Mouse (Mus musculus): ENCODE results near the gene Ppm1a. TPM values are rescaled to one million over a fixed set of nuclear protein-coding genes. Genes with fewer than 3 reads are reported as not detected.

Gene Ppm1a
- polyA plus RNA-seq, 1 experiment from 2014 or later, result 49.3 TPM

GRCm38 (mm10) chr12:72748341-72748740, 8.9 kb upstream of the Ppm1a start:
- peaks cover 14% of the 10 kb centered on the region for H3K4me1 ChIP-seq
- WGBS, result 85% methylated on average over 4 of the region's 4 CpGs
- H3K27me3 ChIP-seq (ENCODE audit: insufficient read depth, poor library complexity, severe bottlenecking), result no peaks in the 10 kb centered on the region
- H3K27ac ChIP-seq, result no peak overlapping the region
- H3K4me3 ChIP-seq, result no peak overlapping the region
- DNase-seq (ENCODE audit: low spot score), result no peak
- H3K36me3 ChIP-seq, result no peaks in the 10 kb centered on the region
- no peaks in the 10 kb centered on the region for H3K9me3 ChIP-seq

- H3K9me3 ChIP-seq, result no peaks in the 10 kb centered on the region
- peaks cover 14% of the 10 kb centered on the region for H3K4me1 ChIP-seq
- no peak for DNase-seq (ENCODE audit: low spot score)
- no peak overlapping the region for H3K27ac ChIP-seq
- WGBS, result 93% methylated on average over 4 of the region's 4 CpGs
- no peak overlapping the region for H3K4me3 ChIP-seq
- H3K27me3 ChIP-seq (ENCODE audit: insufficient read depth, poor library complexity, severe bottlenecking), result no peaks in the 10 kb centered on the region
- no peaks in the 10 kb centered on the region for H3K36me3 ChIP-seq
Measured at GRCm38 (mm10) chr12:72748841-72749240, 8.4 kb upstream of the Ppm1a start.

GRCm38 (mm10) chr12:72749500-72749899, 7.8 kb upstream of the Ppm1a start:
- Histone ChIP-seq H3K9me3 (no peaks in the 10 kb centered on the region), H3K27ac (no peak overlapping the region), H3K4me3 (no peak overlapping the region), H3K36me3 (no peaks in the 10 kb centered on the region), H3K4me1 (peaks cover 14% of the 10 kb centered on the region), H3K27me3 (ENCODE audit: insufficient read depth, poor library complexity, severe bottlenecking) (no peaks in the 10 kb centered on the region)
- 90% methylated on average over 2 of the region's 2 CpGs for WGBS
- no peak for DNase-seq (ENCODE audit: low spot score)

GRCm38 (mm10) chr12:72750016-72750415, 7.2 kb upstream of the Ppm1a start:
- Histone ChIP-seq H3K27ac (no peak overlapping the region), H3K9me3 (no peaks in the 10 kb centered on the region), H3K27me3 (ENCODE audit: insufficient read depth, poor library complexity, severe bottlenecking) (no peaks in the 10 kb centered on the region), H3K4me1 (peaks cover 14% of the 10 kb centered on the region), H3K36me3 (no peaks in the 10 kb centered on the region), H3K4me3 (no peak overlapping the region)
- WGBS, result 60% methylated on average over 5 of the region's 5 CpGs
- DNase-seq (ENCODE audit: low spot score), result no peak

GRCm38 (mm10) chr12:72750606-72751005, 6.6 kb upstream of the Ppm1a start:
- no peaks in the 10 kb centered on the region for H3K36me3 ChIP-seq
- H3K27ac ChIP-seq, result peak overlapping the region; percentile 73
- no peak for DNase-seq (ENCODE audit: low spot score)

GRCm38 (mm10) chr12:72757596-72757995, 341 bp downstream of the Ppm1a start:
- 4% methylated on average over 1 of the region's 1 CpGs for WGBS
- no peak overlapping the region for H3K4me3 ChIP-seq
- H3K4me1 ChIP-seq, result peaks cover 21% of the 10 kb centered on the region
- no peaks in the 10 kb centered on the region for H3K27me3 ChIP-seq (ENCODE audit: insufficient read depth, poor library complexity, severe bottlenecking)
- H3K27ac ChIP-seq, result no peak overlapping the region
- H3K9me3 ChIP-seq, result no peaks in the 10 kb centered on the region
- H3K36me3 ChIP-seq, result no peaks in the 10 kb centered on the region
- no peak for DNase-seq (ENCODE audit: low spot score)

More at GRCm38 (mm10) chr12:72750606-72751005, 6.6 kb upstream of the Ppm1a start:
- Histone ChIP-seq H3K27me3 (ENCODE audit: insufficient read depth, poor library complexity, severe bottlenecking) (no peaks in the 10 kb centered on the region), H3K4me3 (no peak overlapping the region), H3K9me3 (no peaks in the 10 kb centered on the region), H3K4me1 (peaks cover 11% of the 10 kb centered on the region)
- WGBS, result 63% methylated on average over 2 of the region's 2 CpGs

GRCm38 (mm10) chr12:72759956-72760355, 2.7 kb downstream of the Ppm1a start:
- peaks cover 29% of the 10 kb centered on the region for H3K4me1 ChIP-seq
- peak overlapping the region; percentile 80 for H3K4me3 ChIP-seq

GRCm38 (mm10) chr12:72760376-72761229, 3.3 kb downstream of the Ppm1a start:
- Histone ChIP-seq H3K27ac (peak overlapping the region; percentile 99), H3K27me3 (ENCODE audit: insufficient read depth, poor library complexity, severe bottlenecking) (no peaks in the 10 kb centered on the region), H3K9me3 (no peaks in the 10 kb centered on the region), H3K4me1 (peaks cover 29% of the 10 kb centered on the region), H3K36me3 (no peaks in the 10 kb centered on the region), H3K4me3 (peak overlapping the region; percentile 80)
- DNase-seq (ENCODE audit: low spot score), result peak; percentile 96
- under 1% methylated on average over 71 of the region's 78 CpGs for WGBS

More at GRCm38 (mm10) chr12:72759956-72760355, 2.7 kb downstream of the Ppm1a start:
- H3K27ac ChIP-seq, result peak overlapping the region; percentile 99; the same call in 1 of the 2 replicates
- WGBS, result 23% methylated on average over 7 of the region's 7 CpGs
- no peak for DNase-seq (ENCODE audit: low spot score)
- H3K27me3 ChIP-seq (ENCODE audit: insufficient read depth, poor library complexity, severe bottlenecking), result no peaks in the 10 kb centered on the region
- no peaks in the 10 kb centered on the region for H3K9me3 ChIP-seq
- H3K36me3 ChIP-seq, result no peaks in the 10 kb centered on the region

- no peaks in the 10 kb centered on the region for H3K27me3 ChIP-seq (ENCODE audit: insufficient read depth, poor library complexity, severe bottlenecking)
- H3K4me3 ChIP-seq, result peak overlapping the region; percentile 80
- under 1% methylated on average over 65 of the region's 71 CpGs for WGBS
- peaks cover 26% of the 10 kb centered on the region for H3K4me1 ChIP-seq
- H3K27ac ChIP-seq, result peak overlapping the region; percentile 99
- no peaks in the 10 kb centered on the region for H3K36me3 ChIP-seq
- DNase-seq (ENCODE audit: low spot score), result no peak
- no peaks in the 10 kb centered on the region for H3K9me3 ChIP-seq
Measured at GRCm38 (mm10) chr12:72761230-72761648, 4.0 kb downstream of the Ppm1a start.

GRCm38 (mm10) chr12:72761649-72762261, 4.5 kb downstream of the Ppm1a start:
- no peaks in the 10 kb centered on the region for H3K27me3 ChIP-seq (ENCODE audit: insufficient read depth, poor library complexity, severe bottlenecking)
- peak overlapping the region; percentile 80 for H3K4me3 ChIP-seq
- H3K27ac ChIP-seq, result peak overlapping the region; percentile 99
- under 1% methylated on average over 37 of the region's 43 CpGs for WGBS
- no peaks in the 10 kb centered on the region for H3K36me3 ChIP-seq
- peaks cover 21% of the 10 kb centered on the region for H3K4me1 ChIP-seq
- H3K9me3 ChIP-seq, result no peaks in the 10 kb centered on the region
- DNase-seq (ENCODE audit: low spot score), result peak; percentile 87

GRCm38 (mm10) chr12:72762502-72762901, 5.2 kb downstream of the Ppm1a start:
- Histone ChIP-seq H3K9me3 (no peaks in the 10 kb centered on the region), H3K4me3 (peak overlapping the region; percentile 80), H3K27ac (peak overlapping the region; percentile 99; the same call in 1 of the 2 replicates), H3K27me3 (ENCODE audit: insufficient read depth, poor library complexity, severe bottlenecking) (no peaks in the 10 kb centered on the region), H3K4me1 (peaks cover 13% of the 10 kb centered on the region), H3K36me3 (no peaks in the 10 kb centered on the region)
- WGBS, result 41% methylated on average over 1 of the region's 1 CpGs
- no peak for DNase-seq (ENCODE audit: low spot score)

- H3K27me3 ChIP-seq (ENCODE audit: insufficient read depth, poor library complexity, severe bottlenecking), result no peaks in the 10 kb centered on the region
- DNase-seq (ENCODE audit: low spot score), result no peak
- H3K9me3 ChIP-seq, result no peaks in the 10 kb centered on the region
- H3K27ac ChIP-seq, result no peak overlapping the region
- H3K4me3 ChIP-seq, result peak overlapping the region; percentile 80
- H3K4me1 ChIP-seq, result peaks cover 11% of the 10 kb centered on the region; the same call in 1 of the 2 replicates
- H3K36me3 ChIP-seq, result no peaks in the 10 kb centered on the region
- WGBS, result 62% methylated on average over 1 of the region's 1 CpGs
Measured at GRCm38 (mm10) chr12:72763156-72763555, 5.9 kb downstream of the Ppm1a start.

- no peaks in the 10 kb centered on the region for H3K9me3 ChIP-seq
- 90% methylated on average over 6 of the region's 6 CpGs for WGBS
- no peak for DNase-seq (ENCODE audit: low spot score)
Measured at GRCm38 (mm10) chr12:72767809-72768208, 10.6 kb downstream of the Ppm1a start.

More at GRCm38 (mm10) chr12:72767809-72768208, 10.6 kb downstream of the Ppm1a start:
- peaks cover 12% of the 10 kb centered on the region; the same call in 1 of the 2 replicates for H3K4me1 ChIP-seq
- H3K36me3 ChIP-seq, result peaks cover 12% of the 10 kb centered on the region; the same call in 1 of the 2 replicates
- H3K27me3 ChIP-seq (ENCODE audit: insufficient read depth, poor library complexity, severe bottlenecking), result no peaks in the 10 kb centered on the region
- no peak overlapping the region for H3K27ac ChIP-seq
- no peak overlapping the region for H3K4me3 ChIP-seq
